Mouse (Mus musculus) bone marrow macrophage, adult 2 months (primary cell): ENCODE data around the gene Myl4.

Experiments used
- CTCF ChIP-seq: IDR thresholded peaks from 2 replicates; pipeline ENCODE4 v1.5.1; 2012; ENCODE audit warnings: low read depth, mild to moderate bottlenecking, low read length, moderate library complexity
- POLR2A ChIP-seq: IDR thresholded peaks from 2 replicates; pipeline ENCODE4 v1.6.1; 2012; ENCODE audit warnings: mild to moderate bottlenecking, low read depth, low read length, borderline replicate concordance

- TF ChIP-seq POLR2A, result no peak
- no peak for TF ChIP-seq CTCF
These were observed 87.5 kb downstream of the Myl4 start for GRCm38 (mm10) chr11:104638006-104638405.
